Mouse (Mus musculus): ENCODE measurements around the gene Kcnk1.

DNA sequence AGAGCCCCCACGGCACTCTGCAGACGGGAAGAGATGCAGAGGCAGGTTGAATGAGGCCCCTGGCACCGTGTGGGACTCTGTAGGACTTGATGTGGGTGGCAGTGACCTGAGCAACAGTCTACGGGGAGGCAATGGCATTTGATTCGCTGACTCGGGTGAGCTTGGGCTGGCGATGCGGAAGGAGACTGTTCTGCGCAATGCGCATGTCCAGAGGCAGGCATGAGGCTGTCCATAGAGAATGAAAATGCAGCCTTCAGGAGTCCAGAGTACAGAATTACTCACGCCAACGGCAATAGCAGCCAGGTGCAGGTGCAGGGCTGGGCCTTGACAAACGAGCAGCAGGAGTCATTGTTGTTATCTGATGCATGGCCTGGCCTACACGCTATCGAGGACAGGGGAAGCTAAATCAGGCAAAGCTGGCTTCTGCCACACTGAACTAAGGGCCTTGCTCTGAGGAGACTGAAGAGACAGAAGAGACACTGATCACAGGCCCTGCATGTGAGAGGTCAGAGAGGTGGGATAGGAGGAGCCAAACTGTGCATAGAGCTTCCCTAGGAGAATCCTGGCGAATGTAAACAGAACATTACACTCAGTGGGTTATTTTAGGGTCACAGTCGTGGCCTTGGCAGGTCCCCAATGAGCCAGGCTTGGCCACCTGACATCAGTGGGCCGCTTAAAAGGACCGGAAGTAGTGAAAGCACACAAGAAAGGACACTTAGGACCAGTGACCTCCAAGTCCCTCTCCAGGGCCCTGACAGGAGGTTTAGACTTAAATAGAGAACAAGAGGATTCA is 12.8 kb downstream of the Kcnk1 start:
- TF ChIP-seq CTCF (IDR thresholded peaks at IDR 0.05; ENCODE audit: low read depth): no peak
- TF ChIP-seq EP300 (IDR thresholded peaks at IDR 0.05; ENCODE audit: low read depth): no peak

Data from liver, embryonic 14.5 days (tissue).